In the genomic region with DNA sequence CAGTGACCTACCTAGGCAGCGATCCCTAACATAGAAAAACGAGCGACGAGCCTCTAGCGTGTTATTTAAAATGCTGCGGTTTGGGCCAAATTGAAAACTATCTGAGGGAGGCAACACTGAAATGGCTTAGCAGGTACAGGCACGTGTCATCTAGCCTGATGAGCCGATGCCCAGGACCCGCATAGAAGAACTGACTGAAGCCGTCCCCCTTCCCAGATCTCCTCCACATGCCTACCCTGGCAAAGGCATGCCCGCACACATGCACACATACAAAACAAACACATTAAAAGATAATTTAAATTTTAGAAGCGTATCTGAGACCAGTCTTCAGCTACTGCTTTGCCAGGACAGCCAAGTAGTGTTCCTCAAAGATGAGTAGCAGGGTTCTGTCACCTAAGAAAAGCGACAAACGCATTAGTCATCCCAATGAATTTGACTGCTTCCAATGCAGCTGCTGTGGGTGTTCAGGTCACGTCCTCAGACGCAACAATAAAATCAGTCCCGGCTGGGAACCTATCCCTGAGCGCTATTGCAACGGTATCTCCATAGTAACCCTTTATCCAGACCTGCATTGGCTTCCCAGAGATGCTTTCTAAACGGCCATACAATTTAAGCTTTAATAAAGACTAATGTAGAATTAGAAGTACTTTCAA, we compare ENCODE assay signal across 8 mouse cellular contexts.
DNase-seq lines count a peak whose midpoint lies in the region; ATAC-seq lines count a peak whose summit lies in the region.

No protein-coding gene starts in this region.

- H3K4me1 ChIP-seq in heart, embryonic 11.5 days (ENCODE audit: control insufficient read depth, insufficient read depth, low read length), result no peaks in the 10 kb centered on the region
- peaks cover 12% of the 10 kb centered on the region for H3K4me1 ChIP-seq in limb, embryonic 13.5 days
- H3K4me1 ChIP-seq in stomach, embryonic 15.5 days, result 0 out of 2 replicates have a peak, but pooled peaks cover 6% of the 10 kb centered on the region

- WGBS in heart, embryonic 11.5 days (ENCODE audit: insufficient replicate concordance), result 79% methylated on average over 20 of the region's 20 CpGs
- 64% methylated on average over 20 of the region's 20 CpGs for WGBS in limb, embryonic 13.5 days
- whole genome bisulfite sequencing in stomach, embryonic 15.5 days, result 68% methylated on average over 20 of the region's 20 CpGs

- no peaks in the 10 kb centered on the region for H3K36me3 ChIP-seq in heart, embryonic 11.5 days (ENCODE audit: control insufficient read depth, insufficient read depth, low read length)
- H3K36me3 ChIP-seq in limb, embryonic 13.5 days, result no peaks in the 10 kb centered on the region
- H3K36me3 ChIP-seq in stomach, embryonic 15.5 days, result no peaks in the 10 kb centered on the region

- no peak for ATAC-seq in heart, embryonic 11.5 days (replicated peaks; ENCODE audit: insufficient number of reproducible peaks, low FRiP score, low TSS enrichment)
- ATAC-seq in limb, embryonic 13.5 days (ENCODE audit: low FRiP score, low read depth), result no peak
- ATAC-seq in stomach, embryonic 15.5 days (ENCODE audit: insufficient read depth, low FRiP score, low read depth), result 0 out of 2 replicates have a peak, but pooled peaks have one; percentile 27
- ATAC-seq in erythroblast, adult 5-6 weeks (replicated peaks; ENCODE audit: low FRiP score, poor library complexity, severe bottlenecking), result no peak

- no peaks in the 10 kb centered on the region for H3K9me3 ChIP-seq in heart, embryonic 11.5 days (replicated peaks; ENCODE audit: control insufficient read depth, low read length)
- no peaks in the 10 kb centered on the region for H3K9me3 ChIP-seq in limb, embryonic 13.5 days
- no peaks in the 10 kb centered on the region for H3K9me3 ChIP-seq in stomach, embryonic 15.5 days

- no peak overlapping the region for H3K9ac ChIP-seq in heart, embryonic 11.5 days (ENCODE audit: low read depth, low read length)
- H3K9ac ChIP-seq in limb, embryonic 13.5 days, result no peak overlapping the region
- no peak overlapping the region for H3K9ac ChIP-seq in stomach, embryonic 15.5 days

- no peak for DNase-seq in heart, postnatal 36 days
- DNase-seq in right cerebral cortex, adult 2 months (ENCODE audit: low spot score in 2 of 2), result peak; percentile 35 to 49
- DNase-seq in right cerebral cortex, adult 18-20 months, result no peak
- DNase-seq in thymus, postnatal 4 days, result no peak

- no peak overlapping the region for H3K4me3 ChIP-seq in heart, embryonic 11.5 days (ENCODE audit: low read depth, low read length)
- peak overlapping the region; percentile 22 for H3K4me3 ChIP-seq in limb, embryonic 13.5 days
- H3K4me3 ChIP-seq in stomach, embryonic 15.5 days (replicated peaks), result peak overlapping the region; percentile 28

- intact Hi-C loops in heart, postnatal 36 days (cut with DNase I), result no loop called here

- peak overlapping the region; percentile 64; the same call in 1 of the 2 replicates for H3K4me2 ChIP-seq in heart, embryonic 11.5 days
- peak overlapping the region; percentile 58 for H3K4me2 ChIP-seq in limb, embryonic 13.5 days (replicated peaks)
- peak overlapping the region; percentile 47 for H3K4me2 ChIP-seq in stomach, embryonic 15.5 days

- H3K27ac ChIP-seq in heart, embryonic 11.5 days (ENCODE audit: low read depth, low read length), result no peak overlapping the region
- H3K27ac ChIP-seq in limb, embryonic 13.5 days, result no peak overlapping the region
- H3K27ac ChIP-seq in stomach, embryonic 15.5 days, result no peak overlapping the region

- H3K27me3 ChIP-seq in heart, embryonic 11.5 days (ENCODE audit: control insufficient read depth, insufficient read depth, low read length), result peaks cover 5% of the 10 kb centered on the region; the same call in 1 of the 2 replicates
- H3K27me3 ChIP-seq in limb, embryonic 13.5 days, result peaks cover 21% of the 10 kb centered on the region
- H3K27me3 ChIP-seq in stomach, embryonic 15.5 days (replicated peaks), result no peaks in the 10 kb centered on the region

Comparison
In these comparisons a context has a peak if more than half of its experiments do, and no peak if none do; other contexts are left out.
1. DNase-seq: peak in right cerebral cortex, adult 2 months (2 of 2); none in heart, postnatal 36 days (0 of 2), right cerebral cortex, adult 18-20 months (single experiment) and thymus, postnatal 4 days (single experiment).
2. Peak in every context shown above with its lines, with median percentiles within 50 percentile points of each other: H3K4me2 ChIP-seq.